ENCODE assay signal across 15 mouse cellular contexts in genomic region chr17:80090551-80090950, GRCm38 (mm10). TPM values are rescaled to one million over a fixed set of nuclear protein-coding genes. Genes with fewer than 3 reads are reported as not detected.
A peak's percentile ranks its signal among the peaks of the same experiment; 100 is the strongest.
DNase-seq lines count a peak whose midpoint lies in the region.
"Had no signal": no experiment of that assay in that cellular context is flagged by ENCODE, and none has a peak within 500 bp of the region (broad histone marks: within the 10 kb centered on the region; RNA-seq: fewer than 3 reads in every experiment).

No protein-coding gene starts in this region.

- peak; percentile 61 to 86 for DNase-seq in adrenal gland, adult (ENCODE audit: inconsistent age in 2 of 2, low spot score in 1 of 2)
- DNase-seq in adrenal gland, postnatal 4 days (ENCODE audit: low spot score in 2 of 2): no peak
- peak; percentile 15 to 39 for DNase-seq in heart, adult 18-20 months
- DNase-seq in heart, postnatal 25 days (ENCODE audit: low spot score): no peak
- DNase-seq in testis, postnatal 14 days (ENCODE audit: low spot score): peak; percentile 51
- DNase-seq in testis, postnatal 10 days (ENCODE audit: low spot score): no peak
- DNase-seq in layer of hippocampus, postnatal 25 days (ENCODE audit: extremely low spot score in 1 of 2, low spot score in 1 of 2): no peak
- DNase-seq: B cell, adult 2 months; cerebellum, adult 11 months; cerebellum, adult 8-10 months; cerebellum, postnatal 14 days; embryo, embryonic 11 days; gastrocnemius, postnatal 10 days; kidney, adult 11 months had no signal

- intact Hi-C loops in heart, postnatal 25 days (cut with DNase I): no loop called here

RNA-seq across cellular contexts. Expression of gene Hnrnpll, which starts 28.4 kb away (rescaled TPM):
- total RNA-seq in adrenal gland, postnatal 4 days (2021): 10 to 100 TPM; 72.6 to 73.0 TPM
- 10 to 100 TPM; 22.9 TPM for total RNA-seq in heart, adult 18-20 months (2021)
- 10 to 100 TPM; 21.0 to 22.3 TPM for total RNA-seq in heart, postnatal 25 days (2021)
- total RNA-seq in layer of hippocampus, postnatal 25 days (2021): 10 to 100 TPM; 57.1 to 64.1 TPM

RNA-seq across cellular contexts. Expression of gene Galm, which starts 36.7 kb away (rescaled TPM):
- 10 to 100 TPM; 14.5 to 16.2 TPM for total RNA-seq in adrenal gland, postnatal 4 days (2021)
- total RNA-seq in heart, adult 18-20 months (2021): 10 to 100 TPM; 20.0 to 20.8 TPM
- 10 to 100 TPM; 14.1 to 14.5 TPM for total RNA-seq in heart, postnatal 25 days (2021)
- total RNA-seq in layer of hippocampus, postnatal 25 days (2021): 1 to 10 TPM; 3.7 to 4.1 TPM
- total RNA-seq: G1E had no signal

Comparison
In these comparisons a context has a peak if more than half of its experiments do, and no peak if none do; other contexts are left out.
1. DNase-seq: peak in adrenal gland, adult (2 of 2), heart, adult 18-20 months (2 of 2) and testis, postnatal 14 days (single experiment); none in adrenal gland, postnatal 4 days (0 of 2), heart, postnatal 25 days (single experiment), testis, postnatal 10 days (single experiment) and layer of hippocampus, postnatal 25 days (0 of 2).